Mouse (Mus musculus): ENCODE results near the gene Surf1.

- no peak for TF ChIP-seq POLR2A (IDR thresholded peaks at IDR 0.05; ENCODE audit: borderline replicate concordance, insufficient read depth, low read length)
- TF ChIP-seq CTCF (IDR thresholded peaks at IDR 0.05; ENCODE audit: borderline replicate concordance, insufficient read depth, low read depth, low read length): no peak
Observed at GRCm38 (mm10) chr2:26864879-26865278, 51.5 kb downstream of the Surf1 start, which contains the start of gene Abo.
